Mouse (Mus musculus) embryo, embryonic 9.5 days (tissue): ENCODE measurements around the gene Jup.
A peak's percentile ranks its signal among the peaks of the same experiment; 100 is the strongest.

Experiments used
- DNase-seq: peaks from one replicate; pipeline ENCODE4 v3.0.0-alpha.2; 2017; ENCODE audit errors: extremely low spot score

The Jup gene

DNA sequence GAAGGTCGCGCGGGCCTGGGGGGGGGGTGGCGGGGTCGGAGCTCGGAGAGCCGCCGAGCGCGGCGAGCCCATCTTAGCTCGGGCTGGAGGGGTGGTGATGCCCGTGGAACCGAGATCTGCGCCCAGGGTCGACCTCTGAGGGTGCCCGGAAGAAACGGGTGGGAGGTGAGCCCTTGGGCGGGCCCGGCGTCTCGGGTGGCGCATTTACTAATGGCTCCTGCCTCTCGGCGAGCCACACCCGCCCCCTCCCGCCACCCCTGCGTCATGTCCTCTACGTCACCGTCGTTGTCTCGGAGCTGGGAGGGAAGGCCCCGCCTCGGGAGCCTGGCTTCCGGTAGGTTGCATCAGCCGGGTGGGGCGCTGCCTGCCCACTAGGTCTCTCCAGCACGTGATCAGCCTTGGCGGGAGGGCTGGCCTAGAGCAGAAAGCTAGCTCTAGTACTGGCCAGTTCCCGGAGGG, 77.4 kb downstream of the Jup start:
- peak; percentile 98 for DNase-seq

DNA sequence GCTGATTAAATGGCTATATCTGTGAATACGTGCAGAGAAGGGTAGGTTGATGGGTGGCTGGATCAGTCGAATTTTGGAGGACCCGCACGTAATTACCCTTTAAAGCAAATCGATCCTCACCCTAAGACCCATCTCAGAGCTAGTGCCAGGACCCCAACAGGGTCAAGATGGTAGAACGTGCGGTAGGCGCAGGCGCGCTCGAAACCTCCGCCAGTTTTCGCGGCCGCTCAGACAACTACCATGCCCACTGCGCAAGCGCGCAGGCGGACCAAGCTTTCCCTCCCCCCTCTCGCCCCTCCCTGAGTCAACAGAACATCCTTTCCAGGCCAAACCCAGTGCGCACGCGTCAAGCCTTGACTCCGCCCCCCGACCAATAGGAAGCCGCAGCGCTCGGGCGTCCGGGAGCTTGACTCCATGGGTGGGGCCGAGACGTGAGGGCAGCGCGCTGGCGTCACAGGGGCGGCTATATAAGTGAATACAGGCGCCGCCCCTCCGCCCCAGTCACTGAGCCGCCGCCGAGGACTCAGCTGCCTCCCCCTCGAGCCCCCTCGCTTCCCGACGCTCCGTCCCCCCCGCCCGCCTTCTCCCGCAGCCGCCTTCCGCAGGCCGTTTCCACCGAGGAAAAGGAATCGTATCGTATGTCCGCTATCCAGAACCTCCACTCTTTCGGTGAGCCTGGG, 77.9 kb downstream of the Jup start, which contains the start of gene Eif1:
TSS of gene Eif1 (plus strand) at position 394 of the 680 bp plus-strand sequence.
- peak; percentile 100 for DNase-seq
